Mouse (Mus musculus) lung, postnatal 0 days (tissue): ENCODE measurements around the gene Dclre1a.

Source experiments
- CTCF ChIP-seq: IDR thresholded peaks from 2 replicates; pipeline ENCODE4 v1.5.1; 2016; ENCODE audit warnings: antibody characterized with exemption, mild to moderate bottlenecking
- EP300 ChIP-seq: IDR thresholded peaks from 2 replicates; pipeline ENCODE4 v1.6.1; 2016; ENCODE audit warnings: antibody characterized with exemption, mild to moderate bottlenecking, control low read depth

DNA sequence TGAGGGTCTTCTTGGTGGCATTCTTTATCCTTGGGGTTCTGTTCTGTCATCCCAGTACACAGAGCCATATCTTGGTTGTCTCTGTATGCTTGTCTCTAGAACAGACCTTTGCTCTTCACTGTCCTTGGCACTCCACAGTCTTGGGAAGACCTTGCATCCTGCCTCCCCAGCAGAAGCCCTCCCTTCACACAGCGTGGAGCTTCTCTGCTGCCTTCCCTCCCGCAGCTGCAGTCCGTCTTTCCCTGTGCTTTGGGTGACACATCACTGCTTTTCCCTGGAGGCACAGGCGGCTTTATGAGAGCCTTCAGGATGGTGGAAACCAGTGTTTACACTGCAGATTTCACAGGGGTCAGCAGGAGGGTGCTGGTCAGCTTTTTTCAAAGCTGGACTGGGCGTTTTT, 35.8 kb upstream of the Dclre1a start:
- TF ChIP-seq CTCF (no peak), EP300 (no peak)
